Mouse (Mus musculus) liver, adult 2 months (tissue): ENCODE data around the gene Zfp36l2.

Experiments used
- CTCF ChIP-seq: fragments of 200-500 bp; IDR thresholded peaks from 2 replicates; pipeline ENCODE4 v1.5.1; 2011; ENCODE audit warnings: low read depth, low read length, control low read depth
- POLR2A ChIP-seq: fragments of 200-500 bp; IDR thresholded peaks from 2 replicates; pipeline ENCODE4 v1.6.1; 2011; ENCODE audit warnings: low read length, control low read depth; ENCODE audit not compliant: insufficient read depth; ENCODE audit errors: extremely low read depth

GRCm38 (mm10) chr17:84215264-84215960 lies 27.7 kb upstream of the Zfp36l2 start:
- TF ChIP-seq CTCF (no peak), POLR2A (no peak)
